Comparison of ENCODE assay signal across 26 mouse cellular contexts in genomic region chr5:67640596-67641312, GRCm38 (mm10). TPM values are rescaled to one million over a fixed set of nuclear protein-coding genes. Genes with fewer than 3 reads are reported as not detected.
DNase-seq lines count a peak whose midpoint lies in the region; ATAC-seq lines count a peak whose summit lies in the region.
"Had no signal": no experiment of that assay in that cellular context is flagged by ENCODE, and none has a peak within 500 bp of the region (broad histone marks: within the 10 kb centered on the region; RNA-seq: fewer than 3 reads in every experiment).

No protein-coding gene starts in this region.

- no peak for DNase-seq in kidney, postnatal 25 days
- peak; percentile 31 for DNase-seq in embryo, embryonic 11 days
- DNase-seq in forelimb bud, embryonic 11.5 days (ENCODE audit: low read depth, low spot score) = peak; percentile 46
- DNase-seq in mesoderm, embryonic 11.5 days (ENCODE audit: low read depth, low spot score) = peak; percentile 60
- no peak for DNase-seq in retina, embryonic 14.5 days (ENCODE audit: low spot score)
- no peak for DNase-seq in kidney, postnatal 14 days
- DNase-seq: adrenal gland, adult 2 months; cerebellum, adult 11-12 months; cerebellum, postnatal 10 days; gastrocnemius, postnatal 14 days; heart, adult 2 months; heart, postnatal 14 days; liver, embryonic 13.5 days; lung, adult 2 months; lung, postnatal 14 days; midbrain, embryonic 14.5 days; thymus, adult 18-20 months; thymus, postnatal 36 days had no signal

- no peaks in the 10 kb centered on the region for H3K9me3 ChIP-seq in kidney, embryonic 15.5 days (replicated peaks)
- H3K9me3 ChIP-seq: embryonic facial prominence, embryonic 15.5 days; heart, embryonic 13.5 days; hindbrain, embryonic 12.5 days; liver, embryonic 13.5 days; neural tube, embryonic 13.5 days had no signal

- peaks cover 27% of the 10 kb centered on the region for H3K4me1 ChIP-seq in kidney, embryonic 15.5 days
- H3K4me1 ChIP-seq: hindbrain, embryonic 12.5 days; liver, embryonic 13.5 days had no signal

- ATAC-seq in kidney, embryonic 15.5 days (replicated peaks; ENCODE audit: low FRiP score) = peak; percentile 43
- ATAC-seq: forebrain, embryonic 14.5 days; inflammation-experienced regulatory T-cells, adult 6 months had no signal

- H3K4me3 ChIP-seq in kidney, embryonic 15.5 days (replicated peaks) = no peak overlapping the region
- H3K4me3 ChIP-seq: embryonic facial prominence, embryonic 15.5 days; heart, adult 2 months; heart, embryonic 13.5 days; hindbrain, embryonic 12.5 days; liver, embryonic 13.5 days; neural tube, embryonic 13.5 days had no signal

- H3K36me3 ChIP-seq in kidney, embryonic 15.5 days = 0 out of 2 replicates have a peak, but pooled peaks cover 3% of the 10 kb centered on the region
- H3K36me3 ChIP-seq: embryonic facial prominence, embryonic 15.5 days; heart, embryonic 13.5 days had no signal

- no peak overlapping the region for H3K4me2 ChIP-seq in kidney, embryonic 15.5 days
- H3K4me2 ChIP-seq: embryonic facial prominence, embryonic 15.5 days; heart, embryonic 13.5 days; hindbrain, embryonic 12.5 days; liver, embryonic 13.5 days; neural tube, embryonic 13.5 days had no signal

- H3K9ac ChIP-seq in kidney, embryonic 15.5 days = no peak overlapping the region
- H3K9ac ChIP-seq: embryonic facial prominence, embryonic 15.5 days; heart, embryonic 13.5 days; hindbrain, embryonic 12.5 days; liver, embryonic 13.5 days; neural tube, embryonic 13.5 days had no signal

- H3K27me3 ChIP-seq in kidney, embryonic 15.5 days = no peaks in the 10 kb centered on the region
- H3K27me3 ChIP-seq: heart, embryonic 13.5 days; liver, embryonic 13.5 days; neural tube, embryonic 13.5 days had no signal

- 50% methylated on average over 8 of the region's 8 CpGs for WGBS in kidney, embryonic 15.5 days

- peak overlapping the region; percentile 30 for H3K27ac ChIP-seq in kidney, embryonic 15.5 days
- H3K27ac ChIP-seq: embryonic facial prominence, embryonic 15.5 days; heart, adult 2 months; heart, embryonic 13.5 days; hindbrain, embryonic 12.5 days; liver, embryonic 13.5 days; neural tube, embryonic 13.5 days had no signal

RNA-seq across cellular contexts. Expression of gene Shisa3, which starts 33.1 kb away (rescaled TPM):
- polyA plus RNA-seq in kidney, embryonic 15.5 days (2015; fragmentation: Nextera tagmentation; extraction: Ambion mirVana) = 116 and 119 TPM in 2 replicates
- polyA plus RNA-seq: C2C12 had no signal

Comparison
In these comparisons a context has a peak if more than half of its experiments do, and no peak if none do; other contexts are left out.
1. DNase-seq: peak in embryo, embryonic 11 days (single experiment), forelimb bud, embryonic 11.5 days (single experiment) and mesoderm, embryonic 11.5 days (single experiment); none in kidney, postnatal 25 days (0 of 2), retina, embryonic 14.5 days (single experiment) and kidney, postnatal 14 days (single experiment).